ENCODE assay signal across 9 mouse cellular contexts in genomic region chr15:78244695-78245492, GRCm38 (mm10). TPM values are rescaled to one million over a fixed set of nuclear protein-coding genes. Genes with fewer than 3 reads are reported as not detected.
DNase-seq lines count a peak whose midpoint lies in the region; ATAC-seq and TF ChIP-seq lines count a peak whose summit lies in the region.
"Had no signal": no experiment of that assay in that cellular context is flagged by ENCODE, and none has a peak within 500 bp of the region (broad histone marks: within the 10 kb centered on the region; RNA-seq: fewer than 3 reads in every experiment).

Gene Ncf4 (plus strand): TSS chr15:78244801.

- no peak within 1 kb of the TSS for H3K4me3 ChIP-seq in layer of hippocampus, adult 2 months
- H3K4me3 ChIP-seq in heart, embryonic 15.5 days, result no peak within 1 kb of the TSS
- H3K4me3 ChIP-seq in hindbrain, embryonic 10.5 days, result no peak within 1 kb of the TSS
- H3K4me3 ChIP-seq: midbrain, embryonic 12.5 days had no signal

- no peak for ATAC-seq in heart, embryonic 15.5 days (replicated peaks; ENCODE audit: insufficient number of reproducible peaks, insufficient read depth, low FRiP score, low read depth)

- H3K4me1 ChIP-seq in heart, embryonic 15.5 days (replicated peaks), result peaks cover 39% of the 10 kb centered on the region
- H3K4me1 ChIP-seq in hindbrain, embryonic 10.5 days (replicated peaks), result peaks cover 10% of the 10 kb centered on the region; the same call in 1 of the 2 replicates
- H3K4me1 ChIP-seq: midbrain, embryonic 12.5 days had no signal

- TF ChIP-seq CTCF in layer of hippocampus, adult 2 months (conservative IDR thresholded peaks at IDR 0.05), result no peak

- H3K9me3 ChIP-seq in heart, embryonic 15.5 days (replicated peaks), result no peaks in the 10 kb centered on the region
- no peaks in the 10 kb centered on the region for H3K9me3 ChIP-seq in hindbrain, embryonic 10.5 days
- H3K9me3 ChIP-seq: midbrain, embryonic 12.5 days had no signal

- 64% methylated on average over 7 of the region's 7 CpGs for WGBS in heart, embryonic 15.5 days
- WGBS in hindbrain, embryonic 10.5 days, result 76% methylated on average over 7 of the region's 7 CpGs

- peak; percentile 61 for DNase-seq in layer of hippocampus, adult 9-11 months
- no peak for DNase-seq in layer of hippocampus, adult 2 months (ENCODE audit: low spot score in 2 of 2)
- DNase-seq in lung, postnatal 25 days (ENCODE audit: low spot score), result peak; percentile 62
- DNase-seq in thymus, postnatal 0 days (ENCODE audit: low spot score), result peak; percentile 21
- no peak for DNase-seq in hindbrain, embryonic 10.5 days (ENCODE audit: low spot score)
- no peak for DNase-seq in adrenal gland, postnatal 25 days
- no peak for DNase-seq in ovary, postnatal 14 days (ENCODE audit: low spot score)

- H3K27me3 ChIP-seq in heart, embryonic 15.5 days, result peaks cover 5% of the 10 kb centered on the region; the same call in 1 of the 2 replicates
- no peaks in the 10 kb centered on the region for H3K27me3 ChIP-seq in hindbrain, embryonic 10.5 days (ENCODE audit: insufficient read depth, poor library complexity, severe bottlenecking)

- H3K4me2 ChIP-seq in heart, embryonic 15.5 days, result 0 out of 2 replicates have a peak within 1 kb of the TSS, but pooled peaks have one; percentile 6
- H3K4me2 ChIP-seq: midbrain, embryonic 12.5 days had no signal

- H3K36me3 ChIP-seq in heart, embryonic 15.5 days, result no peaks in the 10 kb centered on the region
- H3K36me3 ChIP-seq in hindbrain, embryonic 10.5 days, result no peaks in the 10 kb centered on the region
- H3K36me3 ChIP-seq: midbrain, embryonic 12.5 days had no signal

- no peak within 1 kb of the TSS for H3K9ac ChIP-seq in heart, embryonic 15.5 days
- H3K9ac ChIP-seq: midbrain, embryonic 12.5 days had no signal

- no peak within 1 kb of the TSS for H3K27ac ChIP-seq in layer of hippocampus, adult 2 months
- peak within 1 kb of the TSS; percentile 58 for H3K27ac ChIP-seq in heart, embryonic 15.5 days
- H3K27ac ChIP-seq in hindbrain, embryonic 10.5 days, result no peak within 1 kb of the TSS
- H3K27ac ChIP-seq: midbrain, embryonic 12.5 days had no signal

RNA-seq across cellular contexts. Expression of gene Ncf4, which starts in this region (rescaled TPM):
- total RNA-seq in layer of hippocampus, adult 2 months (2021), result 1 to 10 TPM in 1 of 2 experiments, under 1 TPM in 1; 0.69 to 2.0 TPM
- polyA plus RNA-seq in heart, embryonic 15.5 days (2015; fragmentation: Nextera tagmentation; extraction: Ambion mirVana), result 4.0 and 4.7 TPM in 2 replicates
- 18.5 and 19.8 TPM in 2 replicates for polyA plus RNA-seq in thymus, postnatal 0 days (2015; fragmentation: Nextera tagmentation; extraction: Ambion mirVana)
- 4.4 and 7.5 TPM in 2 replicates for polyA plus RNA-seq in hindbrain, embryonic 10.5 days (2016; fragmentation: Nextera tagmentation; extraction: Ambion mirVana)
- 1.00 and 1.2 TPM in 2 replicates for total RNA-seq in adrenal gland, postnatal 25 days (2021)

Comparison
In these comparisons a context has a peak if more than half of its experiments do, and no peak if none do; other contexts are left out.
1. DNase-seq: peak in layer of hippocampus, adult 9-11 months (single experiment), lung, postnatal 25 days (single experiment) and thymus, postnatal 0 days (single experiment); none in layer of hippocampus, adult 2 months (0 of 2), hindbrain, embryonic 10.5 days (single experiment), adrenal gland, postnatal 25 days (single experiment) and ovary, postnatal 14 days (single experiment).